In the genomic region with DNA sequence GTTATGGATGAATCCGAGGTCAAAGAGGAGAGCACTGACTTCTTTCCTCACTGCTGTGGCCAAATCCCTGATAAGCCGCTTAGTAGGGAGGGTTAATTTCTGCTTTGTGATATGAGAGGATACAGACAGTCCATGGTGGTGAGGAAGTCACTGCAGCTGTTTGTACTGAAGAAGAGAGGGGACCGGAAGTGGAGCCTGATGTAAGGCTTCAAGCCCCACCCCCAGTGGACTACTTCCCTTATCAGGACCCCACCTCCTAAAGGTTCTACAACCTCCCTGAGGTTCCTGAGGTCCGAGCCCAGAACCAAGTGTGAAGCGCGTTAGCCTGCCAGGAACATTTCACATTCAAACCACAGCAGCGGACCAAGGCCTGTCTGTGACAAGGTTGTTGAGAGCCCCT, we compare ENCODE assay signal across 22 mouse cellular contexts.
DNase-seq lines count a peak whose midpoint lies in the region; ATAC-seq lines count a peak whose summit lies in the region.
"Had no signal": no experiment of that assay in that cellular context is flagged by ENCODE, and none has a peak within 500 bp of the region (broad histone marks: within the 10 kb centered on the region; RNA-seq: fewer than 3 reads in every experiment).

No protein-coding gene starts in this region.

- no peaks in the 10 kb centered on the region for H3K9me3 ChIP-seq in midbrain, embryonic 15.5 days
- H3K9me3 ChIP-seq: embryonic facial prominence, embryonic 10.5 days; heart, embryonic 15.5 days; limb, embryonic 15.5 days; liver, embryonic 15.5 days had no signal

- no peak overlapping the region for H3K4me2 ChIP-seq in midbrain, embryonic 15.5 days
- H3K4me2 ChIP-seq: heart, embryonic 15.5 days; limb, embryonic 15.5 days; liver, embryonic 15.5 days had no signal

- 86% methylated on average over 7 of the region's 7 CpGs for WGBS in midbrain, embryonic 15.5 days

- no peaks in the 10 kb centered on the region for H3K4me1 ChIP-seq in midbrain, embryonic 15.5 days
- H3K4me1 ChIP-seq: embryonic facial prominence, embryonic 10.5 days; heart, embryonic 15.5 days; limb, embryonic 15.5 days; liver, embryonic 15.5 days; megakaryocyte, embryonic 14.5 days had no signal

- DNase-seq in CD4-positive, CD25-positive, alpha-beta regulatory T cell, adult 2 months (ENCODE audit: low read depth, low spot score), result peak; percentile 18
- peak; percentile 31 for DNase-seq in lung, postnatal 10 days
- DNase-seq in lung, adult 18-20 months, result no peak
- DNase-seq in thymus, postnatal 10 days (ENCODE audit: low spot score in 2 of 2), result peak; percentile 25 to 30
- DNase-seq in frontal cortex, postnatal 10 days (ENCODE audit: low spot score in 2 of 2), result no peak
- DNase-seq: cerebellum, adult 18-20 months; cerebellum, postnatal 36 days; gastrocnemius, adult 2 months; heart, adult 2 months; heart, postnatal 4 days; kidney, adult 8-10 months; kidney, postnatal 25 days had no signal

- no peak for ATAC-seq in CD4-positive, CD25-positive, alpha-beta regulatory T cell, adult 4 months
- ATAC-seq in granulocyte monocyte progenitor cell, adult 5-6 weeks (replicated peaks; ENCODE audit: poor library complexity, severe bottlenecking), result peak; percentile 96
- ATAC-seq in midbrain, embryonic 15.5 days (replicated peaks), result no peak
- ATAC-seq: inflammation-experienced regulatory T-cells, adult 6 months had no signal

- no peak overlapping the region for H3K9ac ChIP-seq in midbrain, embryonic 15.5 days
- H3K9ac ChIP-seq: heart, embryonic 15.5 days; limb, embryonic 15.5 days; liver, embryonic 15.5 days had no signal

- H3K27ac ChIP-seq in midbrain, embryonic 15.5 days, result no peak overlapping the region
- H3K27ac ChIP-seq: embryonic facial prominence, embryonic 10.5 days; gastrocnemius, adult 2 months; heart, adult 2 months; heart, embryonic 15.5 days; limb, embryonic 15.5 days; liver, embryonic 15.5 days had no signal

- no peaks in the 10 kb centered on the region for H3K36me3 ChIP-seq in midbrain, embryonic 15.5 days (replicated peaks)
- H3K36me3 ChIP-seq: embryonic facial prominence, embryonic 10.5 days; heart, embryonic 15.5 days; limb, embryonic 15.5 days; liver, embryonic 15.5 days had no signal

- no peaks in the 10 kb centered on the region for H3K27me3 ChIP-seq in midbrain, embryonic 15.5 days (replicated peaks)
- H3K27me3 ChIP-seq: CH12.LX; heart, embryonic 15.5 days; limb, embryonic 15.5 days; liver, embryonic 15.5 days had no signal

- H3K4me3 ChIP-seq in midbrain, embryonic 15.5 days, result no peak overlapping the region
- H3K4me3 ChIP-seq: embryonic facial prominence, embryonic 10.5 days; gastrocnemius, adult 2 months; heart, adult 2 months; heart, embryonic 15.5 days; limb, embryonic 15.5 days; liver, embryonic 15.5 days; megakaryocyte, embryonic 14.5 days had no signal

Comparison
In these comparisons a context has a peak if more than half of its experiments do, and no peak if none do; other contexts are left out.
1. DNase-seq: peak in CD4-positive, CD25-positive, alpha-beta regulatory T cell, adult 2 months (single experiment), lung, postnatal 10 days (single experiment) and thymus, postnatal 10 days (2 of 2); none in lung, adult 18-20 months (0 of 2) and frontal cortex, postnatal 10 days (0 of 2).